Mouse (Mus musculus) lung, adult 2 months (tissue): Measurements from ENCODE around the gene Dennd5a. TPM values are rescaled to one million over a fixed set of nuclear protein-coding genes. Genes with fewer than 3 reads are reported as not detected.
"Not testable (repeated sequence)": the region's sequence is repeated elsewhere in the genome, so short reads cannot be mapped to it uniquely, and the experiment has no call there.

Experiments
- DNase-seq: peaks from one replicate; pipeline ENCODE4 v3.0.0; 2022
- H3K4me1 ChIP-seq: fragments of 200-500 bp; 2 replicates; pipeline ENCODE4 v1.6.1; 2011; ENCODE audit warnings: low read length; ENCODE audit not compliant: control insufficient read depth, insufficient read depth
- H3K4me3 ChIP-seq: fragments of 200-500 bp; replicated peaks from 2 replicates; pipeline ENCODE3; 2011; ENCODE audit warnings: low read depth, mild to moderate bottlenecking, control low read depth, low read length; ENCODE audit errors: extremely low read depth
- CTCF ChIP-seq: fragments of 200-500 bp; IDR thresholded peaks from 2 replicates; pipeline ENCODE4 v1.5.1; 2011; ENCODE audit warnings: mild to moderate bottlenecking, low read length, control low read depth; ENCODE audit not compliant: insufficient read depth
- POLR2A ChIP-seq: fragments of 200-500 bp; IDR thresholded peaks from 2 replicates; pipeline ENCODE4 v1.6.1; 2011; ENCODE audit warnings: low read depth, mild to moderate bottlenecking, control low read depth, low read length, borderline replicate concordance; ENCODE audit errors: extremely low read depth
- WGBS: fragments of 180-500 bp; shearing (Covaris S2); methylation state at CpG from one replicate; pipeline ENCODE4 v1.1.7; 2018; 5-methylcytosine and 5-hydroxymethylcytosine counted together
- polyA plus RNA-seq: library from polyadenylated mRNA; depleted of rRNA; stranded (reverse); fragments of >200 nt; gene quantifications from 2 replicates; pipeline ENCODE4 v1.2.3, GENCODE M21; 2012

Dennd5a gene
- polyA plus RNA-seq, 1 experiment, result 134 TPM

GRCm38 (mm10) chr7:109991286-109991685 lies 31.0 kb upstream of the Dennd5a start:
- no peak for TF ChIP-seq POLR2A
- TF ChIP-seq CTCF, result no peak
- H3K4me1 ChIP-seq, result peaks cover 7% of the 10 kb centered on the region; the same call in 1 of the 2 replicates
- 95% methylated on average over 1 of the region's 1 CpGs for WGBS
- DNase-seq, result no peak
- H3K4me3 ChIP-seq, result no peak overlapping the region

- H3K4me1 ChIP-seq, DNase-seq: not testable (repeated sequence)
- WGBS, result 21% methylated on average over 6 of the region's 6 CpGs
- H3K4me3 ChIP-seq, result peak within 1 kb of the TSS; percentile 90
Measured at GRCm38 (mm10) chr7:109986775-109987174, 26.5 kb upstream of the Dennd5a start, which contains the start of gene Tmem41b. Gene Tmem41b (minus strand): TSS chr7:109986929.

GRCm38 (mm10) chr7:109986133-109986669 lies 25.9 kb upstream of the Dennd5a start:
- no peak for TF ChIP-seq CTCF
- TF ChIP-seq POLR2A, result peak; percentile 40; the same call in 1 of the 2 replicates
- H3K4me3 ChIP-seq, result peak overlapping the region; percentile 90
- DNase-seq, result peak; percentile 99
- under 1% methylated on average over 43 of the region's 43 CpGs for WGBS
- peaks cover 2% of the 10 kb centered on the region for H3K4me1 ChIP-seq

- peak overlapping the region; percentile 90 for H3K4me3 ChIP-seq
- H3K4me1 ChIP-seq, result peaks cover 2% of the 10 kb centered on the region
- TF ChIP-seq CTCF, result no peak
- no peak for TF ChIP-seq POLR2A
- WGBS, result under 1% methylated on average over 27 of the region's 27 CpGs
- DNase-seq, result peak; percentile 30
Measured at GRCm38 (mm10) chr7:109985661-109986132, 25.4 kb upstream of the Dennd5a start.

- not testable (repeated sequence) for H3K4me3 ChIP-seq, DNase-seq, H3K4me1 ChIP-seq
- WGBS, result 73% methylated on average over 5 of the region's 5 CpGs
Measured at GRCm38 (mm10) chr7:109984608-109985007, 24.3 kb upstream of the Dennd5a start.

- not testable (repeated sequence) for H3K4me1 ChIP-seq, DNase-seq, H3K4me3 ChIP-seq
- WGBS, result 66% methylated on average over 5 of the region's 5 CpGs
Measured at GRCm38 (mm10) chr7:109977131-109977530, 16.9 kb upstream of the Dennd5a start.

GRCm38 (mm10) chr7:109975966-109976715 lies 15.9 kb upstream of the Dennd5a start:
- 80% methylated on average over 6 of the region's 6 CpGs for WGBS
- Histone ChIP-seq H3K4me3 (no peak overlapping the region), H3K4me1 (no peaks in the 10 kb centered on the region)
- no peak for DNase-seq
- no peak for TF ChIP-seq CTCF

- no peak overlapping the region for H3K4me3 ChIP-seq
- H3K4me1 ChIP-seq, result no peaks in the 10 kb centered on the region
- DNase-seq, result no peak
- no peak for TF ChIP-seq POLR2A
- TF ChIP-seq CTCF, result no peak
Measured at GRCm38 (mm10) chr7:109969542-109969941, 9.3 kb upstream of the Dennd5a start.

GRCm38 (mm10) chr7:109968924-109969450 lies 8.7 kb upstream of the Dennd5a start:
- no peak for TF ChIP-seq POLR2A
- TF ChIP-seq CTCF, result no peak
- 0% methylated on average over 2 of the region's 2 CpGs for WGBS
- Histone ChIP-seq H3K4me1 (no peaks in the 10 kb centered on the region), H3K4me3 (no peak overlapping the region)
- no peak for DNase-seq

- no peak overlapping the region for H3K4me3 ChIP-seq
- WGBS, result 59% methylated on average over 11 of the region's 11 CpGs
- no peaks in the 10 kb centered on the region for H3K4me1 ChIP-seq
- no peak for DNase-seq
- TF ChIP-seq POLR2A (no peak), CTCF (no peak)
Measured at GRCm38 (mm10) chr7:109967805-109968579, 7.7 kb upstream of the Dennd5a start.
